Mouse (Mus musculus) ES-E14 (cell line): Measurements from ENCODE around the gene Clip1. TPM values are rescaled to one million over a fixed set of nuclear protein-coding genes. Genes with fewer than 3 reads are reported as not detected.

Experiments used
- DNase-seq: peaks from one replicate; pipeline ENCODE4 v3.0.0-alpha.2; 2013; ENCODE audit warnings: low read depth, low spot score
- H3K27ac ChIP-seq: 2 replicates; pipeline ENCODE4 v1.5.1; 2012; ENCODE audit warnings: low read depth, mild to moderate bottlenecking, low read length, moderate library complexity, mixed read lengths; ENCODE audit not compliant: poor library complexity, insufficient read depth, severe bottlenecking
- H3K36me3 ChIP-seq: 2 replicates; pipeline ENCODE4 v1.6.1; 2012; ENCODE audit warnings: mild to moderate bottlenecking, low read length, moderate library complexity, mixed read lengths; ENCODE audit not compliant: control insufficient read depth, poor library complexity, insufficient read depth, severe bottlenecking
- H3K4me1 ChIP-seq, 2 experiments: fragments of 150-350 bp in 1 of 2; sonication (generic) in 1 of 2; 2 replicates each; pipeline ENCODE4 v1.6.1; 2012; ENCODE audit warnings: low read length in 2 of 2, mild to moderate bottlenecking in 1 of 2, mixed read lengths in 1 of 2; ENCODE audit not compliant: control insufficient read depth in 2 of 2, insufficient read depth in 2 of 2, poor library complexity in 1 of 2
- H3K4me3 ChIP-seq, 2 experiments: fragments of 150-350 bp in 1 of 2; sonication (generic) in 1 of 2; 2 replicates each; pipeline ENCODE4 v1.5.1; 2012; ENCODE audit warnings: low read length in 2 of 2, low read depth in 1 of 2, mild to moderate bottlenecking in 1 of 2, mixed read lengths in 1 of 2; ENCODE audit not compliant: insufficient read depth in 1 of 2, poor library complexity in 1 of 2, severe bottlenecking in 1 of 2
- H3K9ac ChIP-seq: 2 replicates; pipeline ENCODE4 v1.6.1; 2012; ENCODE audit warnings: low read depth, mild to moderate bottlenecking, low read length, mixed read lengths; ENCODE audit not compliant: poor library complexity, insufficient read depth, severe bottlenecking
- H3K9me3 ChIP-seq: fragments of 150-350 bp; sonication (generic); 2 replicates; pipeline ENCODE4 v1.6.1; 2012; ENCODE audit warnings: low read depth, mild to moderate bottlenecking, low read length; ENCODE audit not compliant: control insufficient read depth, insufficient read depth
- HCFC1 ChIP-seq: IDR thresholded peaks from 2 replicates; pipeline ENCODE4 v1.6.1; 2012; ENCODE audit warnings: low read length, inconsistent platforms, borderline replicate concordance; ENCODE audit not compliant: insufficient read depth
- MAFK ChIP-seq: IDR thresholded peaks from 2 replicates; pipeline ENCODE4 v1.6.1; 2014; ENCODE audit warnings: mild to moderate bottlenecking, low read depth, low read length, inconsistent platforms; ENCODE audit not compliant: insufficient read depth
- in situ Hi-C, 2 experiments: fragments of 600-800 bp; cut with MboI; formaldehyde crosslinking; loops; one replicate each; pipeline ENCODE4 v1.15.1; 2025; ENCODE audit warnings: low sequenced_read_pairs in 2 of 2, inconsistent platforms in 1 of 2; ENCODE audit not compliant: unreplicated experiment in 2 of 2
- total RNA-seq: library from RNA; depleted of rRNA; stranded (reverse); fragments of 300-350 nt; gene quantifications from 2 replicates; pipeline ENCODE4 v1.2.3, GENCODE M21; 2012; rRNA removed

Gene Clip1
- total RNA-seq, 1 experiment, result 11.8 TPM

- DNase-seq, result no peak
- H3K9ac ChIP-seq, result no peak overlapping the region
- in situ Hi-C loops, result loop anchor here in 1 of 2 experiments (5.0 kb wide), 1 partner anchor 39 kb away; no protein-coding TSS in a partner anchor
- no peak overlapping the region for H3K4me3 ChIP-seq
- no peaks in the 10 kb centered on the region for H3K9me3 ChIP-seq
- no peak for TF ChIP-seq MAFK
- no peak for TF ChIP-seq HCFC1
- peaks cover 23% of the 10 kb centered on the region for H3K36me3 ChIP-seq
- no peak overlapping the region for H3K27ac ChIP-seq
- H3K4me1 ChIP-seq, result peaks cover 0 to 2% of the 10 kb centered on the region in 2 experiments; a peak in 1 of 4 replicates
These were observed 155.8 kb downstream of the Clip1 start for GRCm38 (mm10) chr5:123528641-123529040.

Other genes with a start within 250 kb of the Clip1 start
- 0.16 TPM in 1 of 2 replicates, not detected in the other for gene Lrrc43, start 195.3 kb downstream of the Clip1 start, total RNA-seq
- gene Il31, start 195.1 kb downstream of the Clip1 start, total RNA-seq, result not detected in 2 replicates
- gene B3gnt4, start 174.2 kb downstream of the Clip1 start, total RNA-seq, result 1.2 TPM in 2 replicates
- gene Diablo, start 160.4 kb downstream of the Clip1 start, total RNA-seq, result 54.1 and 57.9 TPM in 2 replicates
- gene Gm49027, start 159.1 kb downstream of the Clip1 start, total RNA-seq, result 0.94 and 1.2 TPM in 2 replicates
- 23.0 and 24.3 TPM in 2 replicates for gene Vps33a, start 111.6 kb downstream of the Clip1 start, total RNA-seq
- 33.0 and 35.2 TPM in 2 replicates for gene Zcchc8, start 36.5 kb upstream of the Clip1 start, total RNA-seq
- gene Rsrc2, start 64.8 kb upstream of the Clip1 start, total RNA-seq, result 93.2 and 106 TPM in 2 replicates
- gene Kntc1, start 65.1 kb upstream of the Clip1 start, total RNA-seq, result 71.3 and 75.8 TPM in 2 replicates
- gene Hcar2, start 180.9 kb upstream of the Clip1 start, total RNA-seq, result not detected in 2 replicates
- gene Hcar1, start 195.4 kb upstream of the Clip1 start, total RNA-seq, result not detected in 2 replicates
- 59.5 and 78.2 TPM in 2 replicates for gene Denr, start 222.6 kb upstream of the Clip1 start, total RNA-seq
- gene Gm43518, start 242.8 kb upstream of the Clip1 start, total RNA-seq, result 1.3 TPM in 1 of 2 replicates, not detected in the other
- gene Ccdc62, start 246.1 kb upstream of the Clip1 start, total RNA-seq, result 5.3 and 6.3 TPM in 2 replicates